Mouse (Mus musculus) kidney, embryonic 16.5 days (tissue): Measurements from ENCODE around the gene Cacna2d3. TPM values are rescaled to one million over a fixed set of nuclear protein-coding genes. Genes with fewer than 3 reads are reported as not detected.

ENCODE experiments used
- ATAC-seq: fragments of 200-750 bp; cut with Nextera tagmentation; 2 replicates; pipeline ENCODE4 v1.8.0; 2017; ENCODE audit warnings: moderate TSS enrichment; ENCODE audit not compliant: low FRiP score, low TSS enrichment
- H3K27ac ChIP-seq: fragments of 300-500 bp; sonication (generic); 2 replicates; pipeline ENCODE4 v1.5.1; 2014; ENCODE audit warnings: low read length
- H3K27me3 ChIP-seq: fragments of 300-500 bp; sonication (generic); 2 replicates; pipeline ENCODE4 v1.6.1; 2014; ENCODE audit warnings: low read length, control low read depth, mixed read lengths; ENCODE audit not compliant: insufficient read depth
- H3K36me3 ChIP-seq: fragments of 300-500 bp; sonication (generic); 2 replicates; pipeline ENCODE4 v1.6.1; 2014; ENCODE audit warnings: low read length, control low read depth, mixed read lengths; ENCODE audit not compliant: insufficient read depth
- H3K4me1 ChIP-seq: fragments of 300-500 bp; sonication (generic); 2 replicates; pipeline ENCODE4 v1.6.1; 2014; ENCODE audit warnings: low read length, control low read depth, mixed read lengths; ENCODE audit not compliant: insufficient read depth
- H3K4me2 ChIP-seq: fragments of 300-500 bp; sonication (generic); replicated peaks from 2 replicates; pipeline ENCODE4 v1.6.1; 2014; ENCODE audit warnings: low read depth, low read length
- H3K4me3 ChIP-seq: fragments of 300-500 bp; sonication (generic); 2 replicates; pipeline ENCODE4 v1.5.1; 2014; ENCODE audit warnings: mild to moderate bottlenecking, low read length
- H3K9ac ChIP-seq: fragments of 300-500 bp; sonication (generic); replicated peaks from 2 replicates; pipeline ENCODE4 v1.6.1; 2014; ENCODE audit warnings: low read length
- H3K9me3 ChIP-seq: fragments of 300-500 bp; sonication (generic); 2 replicates; pipeline ENCODE4 v1.6.1; 2016; ENCODE audit warnings: low read length, control low read depth
- WGBS: fragments of 180-500 bp; shearing (Covaris S2); extraction: QIAGEN DNeasy Blood & Tissue Kit; methylation state at CpG from one replicate; pipeline ENCODE4 v1.1.7; 2014; 5-methylcytosine and 5-hydroxymethylcytosine counted together
- polyA plus RNA-seq: library from polyadenylated mRNA; unstranded; fragments of >200 nt; fragmentation: Nextera tagmentation; extraction: Ambion mirVana; gene quantifications from 2 replicates; pipeline ENCODE4 v1.2.1, GENCODE M21; 2015

Gene Cacna2d3
- polyA plus RNA-seq, 1 experiment from 2014 or later = 2.8 TPM

GRCm38 (mm10) chr14:29443091-29444026 is 278.3 kb downstream of the Cacna2d3 start:
- Histone ChIP-seq H3K4me3 (no peak overlapping the region), H3K4me1 (peaks cover 8% of the 10 kb centered on the region; the same call in 1 of the 2 replicates), H3K4me2 (no peak overlapping the region), H3K27ac (no peak overlapping the region), H3K36me3 (no peaks in the 10 kb centered on the region), H3K27me3 (no peaks in the 10 kb centered on the region; the same call in 1 of the 2 replicates), H3K9me3 (no peaks in the 10 kb centered on the region), H3K9ac (no peak overlapping the region)
- no peak for ATAC-seq
- WGBS = 24% methylated on average over 15 of the region's 15 CpGs

GRCm38 (mm10) chr14:29442476-29442875 is 279.2 kb downstream of the Cacna2d3 start:
- Histone ChIP-seq H3K4me3 (no peak overlapping the region), H3K9ac (no peak overlapping the region), H3K4me2 (0 out of 2 replicates have a peak overlapping the region, but pooled peaks have one; percentile 3), H3K4me1 (peaks cover 10% of the 10 kb centered on the region; the same call in 1 of the 2 replicates), H3K36me3 (no peaks in the 10 kb centered on the region), H3K27ac (no peak overlapping the region), H3K9me3 (no peaks in the 10 kb centered on the region), H3K27me3 (no peaks in the 10 kb centered on the region; the same call in 1 of the 2 replicates)
- WGBS = 20% methylated on average over 4 of the region's 4 CpGs
- no peak for ATAC-seq

GRCm38 (mm10) chr14:29438666-29439065 is 283.0 kb downstream of the Cacna2d3 start:
- no peak overlapping the region for H3K27ac ChIP-seq
- no peak overlapping the region for H3K4me2 ChIP-seq
- no peaks in the 10 kb centered on the region for H3K36me3 ChIP-seq
- H3K9me3 ChIP-seq = no peaks in the 10 kb centered on the region
- 26% methylated on average over 7 of the region's 7 CpGs for WGBS
- no peaks in the 10 kb centered on the region for H3K27me3 ChIP-seq
- H3K9ac ChIP-seq = no peak overlapping the region
- H3K4me1 ChIP-seq = peaks cover 10% of the 10 kb centered on the region; the same call in 1 of the 2 replicates
- no peak overlapping the region for H3K4me3 ChIP-seq
- no peak for ATAC-seq

GRCm38 (mm10) chr14:29438251-29438650 is 283.4 kb downstream of the Cacna2d3 start:
- 0 out of 2 replicates have a peak, but pooled peaks have one; percentile 27 for ATAC-seq

GRCm38 (mm10) chr14:29435203-29435602 is 286.5 kb downstream of the Cacna2d3 start:
- no peak for ATAC-seq
- H3K4me3 ChIP-seq = no peak overlapping the region

More at GRCm38 (mm10) chr14:29438251-29438650, 283.4 kb downstream of the Cacna2d3 start:
- H3K4me3 ChIP-seq = no peak overlapping the region
- H3K27me3 ChIP-seq = no peaks in the 10 kb centered on the region
- H3K36me3 ChIP-seq = no peaks in the 10 kb centered on the region
- H3K4me2 ChIP-seq = no peak overlapping the region
- no peak overlapping the region for H3K27ac ChIP-seq
- H3K4me1 ChIP-seq = peaks cover 6% of the 10 kb centered on the region; the same call in 1 of the 2 replicates
- WGBS = 52% methylated on average over 3 of the region's 3 CpGs
- H3K9me3 ChIP-seq = no peaks in the 10 kb centered on the region
- H3K9ac ChIP-seq = no peak overlapping the region

GRCm38 (mm10) chr14:29433716-29434115 is 287.9 kb downstream of the Cacna2d3 start:
- Histone ChIP-seq H3K9ac (no peak overlapping the region), H3K4me3 (no peak overlapping the region), H3K27me3 (no peaks in the 10 kb centered on the region), H3K9me3 (no peaks in the 10 kb centered on the region), H3K27ac (no peak overlapping the region), H3K4me1 (peaks cover 5% of the 10 kb centered on the region; the same call in 1 of the 2 replicates), H3K36me3 (no peaks in the 10 kb centered on the region), H3K4me2 (no peak overlapping the region)
- WGBS = 87% methylated on average over 3 of the region's 3 CpGs
- no peak for ATAC-seq

More at GRCm38 (mm10) chr14:29435203-29435602, 286.5 kb downstream of the Cacna2d3 start:
- no peaks in the 10 kb centered on the region for H3K9me3 ChIP-seq
- no peaks in the 10 kb centered on the region for H3K36me3 ChIP-seq
- no peak overlapping the region for H3K27ac ChIP-seq
- no peak overlapping the region for H3K4me2 ChIP-seq
- H3K9ac ChIP-seq = no peak overlapping the region
- H3K4me1 ChIP-seq = peaks cover 6% of the 10 kb centered on the region; the same call in 1 of the 2 replicates
- no peaks in the 10 kb centered on the region for H3K27me3 ChIP-seq

GRCm38 (mm10) chr14:29433076-29433714 is 288.5 kb downstream of the Cacna2d3 start:
- no peaks in the 10 kb centered on the region for H3K9me3 ChIP-seq
- no peaks in the 10 kb centered on the region for H3K4me1 ChIP-seq
- no peak overlapping the region for H3K4me2 ChIP-seq
- ATAC-seq = no peak
- H3K4me3 ChIP-seq = no peak overlapping the region
- H3K9ac ChIP-seq = no peak overlapping the region
- WGBS = 60% methylated on average over 5 of the region's 5 CpGs
- H3K36me3 ChIP-seq = no peaks in the 10 kb centered on the region
- no peak overlapping the region for H3K27ac ChIP-seq
- no peaks in the 10 kb centered on the region for H3K27me3 ChIP-seq

- H3K27ac ChIP-seq = no peak overlapping the region
- no peaks in the 10 kb centered on the region for H3K36me3 ChIP-seq
- H3K4me3 ChIP-seq = no peak overlapping the region
- H3K4me1 ChIP-seq = no peaks in the 10 kb centered on the region
- WGBS = 64% methylated on average over 2 of the region's 2 CpGs
- no peaks in the 10 kb centered on the region for H3K9me3 ChIP-seq
- no peak overlapping the region for H3K4me2 ChIP-seq
- H3K9ac ChIP-seq = no peak overlapping the region
- H3K27me3 ChIP-seq = no peaks in the 10 kb centered on the region
- ATAC-seq = no peak
These were observed 291.9 kb downstream of the Cacna2d3 start for GRCm38 (mm10) chr14:29429788-29430187.

GRCm38 (mm10) chr14:29425666-29426065 is 296.0 kb downstream of the Cacna2d3 start:
- Histone ChIP-seq H3K4me3 (no peak overlapping the region), H3K27me3 (no peaks in the 10 kb centered on the region), H3K4me1 (no peaks in the 10 kb centered on the region), H3K9ac (no peak overlapping the region), H3K9me3 (no peaks in the 10 kb centered on the region), H3K36me3 (no peaks in the 10 kb centered on the region), H3K27ac (no peak overlapping the region), H3K4me2 (no peak overlapping the region)
- WGBS = 73% methylated on average over 3 of the region's 3 CpGs
- ATAC-seq = no peak
